In the genomic region with DNA sequence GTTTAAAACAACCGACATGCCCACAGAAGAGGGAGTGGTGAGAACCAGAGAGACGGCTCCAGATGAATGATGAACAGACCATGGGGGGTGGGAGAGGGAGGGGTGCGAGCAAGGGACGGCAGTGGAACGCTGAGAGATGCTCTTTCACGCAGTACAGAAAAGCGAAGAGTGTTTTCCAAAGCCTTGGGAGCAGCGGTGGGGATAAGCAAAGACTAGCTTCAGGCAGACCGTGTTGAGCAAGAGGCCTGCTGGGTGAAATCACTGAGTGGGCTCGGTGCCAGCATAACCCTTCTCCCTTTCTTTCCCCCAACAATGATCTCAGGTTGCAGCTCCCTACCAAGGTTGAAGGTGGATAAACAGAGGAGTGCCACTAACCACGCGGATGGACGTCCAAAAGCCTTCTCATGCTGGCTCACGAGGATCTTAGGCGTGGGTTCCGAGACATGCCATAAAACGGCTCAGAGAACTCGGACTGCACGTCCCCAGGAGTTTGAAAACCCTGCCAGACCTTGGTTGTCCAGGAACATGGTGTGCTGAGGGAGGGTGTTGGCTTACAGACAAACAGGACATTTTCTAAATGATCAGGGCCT, we compare ENCODE assay signal across 8 mouse cellular contexts.
DNase-seq lines count a peak whose midpoint lies in the region; TF ChIP-seq lines count a peak whose summit lies in the region.

No protein-coding gene starts in this region.

- TF ChIP-seq CTCF in gastrocnemius, adult 2 months (IDR thresholded peaks at IDR 0.05) = no peak

- peak overlapping the region; percentile 26; the same call in 1 of the 2 replicates for H3K4me3 ChIP-seq in gastrocnemius, adult 2 months

- peak; percentile 41 to 42 for DNase-seq in cerebellum, postnatal 14 days
- DNase-seq in cerebellum, adult 9-11 months = no peak
- peak; percentile 14 for DNase-seq in 3T3-L1 (ENCODE audit: low read depth, low spot score)
- DNase-seq in gastrocnemius, adult 2 months = peak; percentile 84
- peak; percentile 23 for DNase-seq in kidney, postnatal 10 days
- peak; percentile 96 for DNase-seq in skeletal muscle tissue, adult 2 months (ENCODE audit: low read depth, low spot score)
- DNase-seq in right cerebral cortex, postnatal 25 days = no peak
- DNase-seq in cerebellum, adult 11 months = no peak

- peak overlapping the region; percentile 86 for H3K27ac ChIP-seq in gastrocnemius, adult 2 months

- intact Hi-C loops in gastrocnemius, adult 2 months (cut with DNase I) = loop anchor here (1.0 to 2.0 kb wide), 2 partner anchors 145 to 246 kb away; no protein-coding TSS in a partner anchor

Comparison
In these comparisons a context has a peak if more than half of its experiments do, and no peak if none do; other contexts are left out.
1. DNase-seq: peak in cerebellum, postnatal 14 days (2 of 2), 3T3-L1 (single experiment), gastrocnemius, adult 2 months (single experiment), kidney, postnatal 10 days (single experiment) and skeletal muscle tissue, adult 2 months (single experiment); none in cerebellum, adult 9-11 months (single experiment), right cerebral cortex, postnatal 25 days (single experiment) and cerebellum, adult 11 months (single experiment).